Mouse (Mus musculus) ES-E14 (cell line): ENCODE results near the gene Espl1. TPM values are rescaled to one million over a fixed set of nuclear protein-coding genes. Genes with fewer than 3 reads are reported as not detected.

Source experiments
- DNase-seq: peaks from one replicate; pipeline ENCODE4 v3.0.0-alpha.2; 2013; ENCODE audit warnings: low read depth, low spot score
- H3K27ac ChIP-seq: 2 replicates; pipeline ENCODE4 v1.5.1; 2012; ENCODE audit warnings: low read depth, mild to moderate bottlenecking, low read length, moderate library complexity, mixed read lengths; ENCODE audit not compliant: poor library complexity, insufficient read depth, severe bottlenecking
- H3K36me3 ChIP-seq: 2 replicates; pipeline ENCODE4 v1.6.1; 2012; ENCODE audit warnings: mild to moderate bottlenecking, low read length, moderate library complexity, mixed read lengths; ENCODE audit not compliant: control insufficient read depth, poor library complexity, insufficient read depth, severe bottlenecking
- H3K4me1 ChIP-seq, 2 experiments: fragments of 150-350 bp in 1 of 2; sonication (generic) in 1 of 2; 2 replicates each; pipeline ENCODE4 v1.6.1; 2012; ENCODE audit warnings: low read length in 2 of 2, mild to moderate bottlenecking in 1 of 2, mixed read lengths in 1 of 2; ENCODE audit not compliant: control insufficient read depth in 2 of 2, insufficient read depth in 2 of 2, poor library complexity in 1 of 2
- H3K4me3 ChIP-seq, 2 experiments: fragments of 150-350 bp in 1 of 2; sonication (generic) in 1 of 2; 2 replicates each; pipeline ENCODE4 v1.5.1; 2012; ENCODE audit warnings: low read length in 2 of 2, low read depth in 1 of 2, mild to moderate bottlenecking in 1 of 2, mixed read lengths in 1 of 2; ENCODE audit not compliant: insufficient read depth in 1 of 2, poor library complexity in 1 of 2, severe bottlenecking in 1 of 2
- H3K9ac ChIP-seq: 2 replicates; pipeline ENCODE4 v1.6.1; 2012; ENCODE audit warnings: low read depth, mild to moderate bottlenecking, low read length, mixed read lengths; ENCODE audit not compliant: poor library complexity, insufficient read depth, severe bottlenecking
- H3K9me3 ChIP-seq: fragments of 150-350 bp; sonication (generic); 2 replicates; pipeline ENCODE4 v1.6.1; 2012; ENCODE audit warnings: low read depth, mild to moderate bottlenecking, low read length; ENCODE audit not compliant: control insufficient read depth, insufficient read depth
- CHD2 ChIP-seq: IDR thresholded peaks from 2 replicates; pipeline ENCODE4 v1.6.1; 2014; ENCODE audit warnings: mild to moderate bottlenecking, low read depth, low read length, inconsistent platforms
- HCFC1 ChIP-seq: IDR thresholded peaks from 2 replicates; pipeline ENCODE4 v1.6.1; 2012; ENCODE audit warnings: low read length, inconsistent platforms, borderline replicate concordance; ENCODE audit not compliant: insufficient read depth
- MAFK ChIP-seq: IDR thresholded peaks from 2 replicates; pipeline ENCODE4 v1.6.1; 2014; ENCODE audit warnings: mild to moderate bottlenecking, low read depth, low read length, inconsistent platforms; ENCODE audit not compliant: insufficient read depth
- ZC3H11A ChIP-seq: IDR thresholded peaks from 2 replicates; pipeline ENCODE4 v1.6.1; 2012; ENCODE audit warnings: low read depth, mild to moderate bottlenecking, inconsistent platforms, low read length, borderline replicate concordance
- ZNF384 ChIP-seq: IDR thresholded peaks from 2 replicates; pipeline ENCODE4 v1.6.1; 2012; ENCODE audit warnings: low read depth, low read length, inconsistent platforms
- in situ Hi-C, 2 experiments: fragments of 600-800 bp; cut with MboI; formaldehyde crosslinking; loops; one replicate each; pipeline ENCODE4 v1.15.1; 2025; ENCODE audit warnings: low sequenced_read_pairs in 2 of 2, inconsistent platforms in 1 of 2; ENCODE audit not compliant: unreplicated experiment in 2 of 2
- total RNA-seq: library from RNA; depleted of rRNA; stranded (reverse); fragments of 300-350 nt; gene quantifications from 2 replicates; pipeline ENCODE4 v1.2.3, GENCODE M21; 2012

Espl1 gene
- total RNA-seq, 1 experiment = 84.1 TPM

- no peak for DNase-seq
- H3K4me3 ChIP-seq = 0 out of 4 replicates have a peak overlapping the region, but pooled peaks of 1 of the 2 experiments have one; percentile 12
- peak overlapping the region; percentile 31; the same call in 1 of the 2 replicates for H3K9ac ChIP-seq
- TF ChIP-seq HCFC1 = no peak
- no peaks in the 10 kb centered on the region for H3K9me3 ChIP-seq
- no peaks in the 10 kb centered on the region for H3K36me3 ChIP-seq
- in situ Hi-C loops = no loop called here
- no peak overlapping the region for H3K27ac ChIP-seq
- H3K4me1 ChIP-seq = peaks cover 7 to 33% of the 10 kb centered on the region in 2 experiments
These were observed 33.5 kb upstream of the Espl1 start for GRCm38 (mm10) chr15:102262582-102262981.

- H3K27ac ChIP-seq = no peak overlapping the region
- in situ Hi-C loops = no loop called here
- H3K36me3 ChIP-seq = no peaks in the 10 kb centered on the region
- no peak overlapping the region for H3K9ac ChIP-seq
- H3K4me1 ChIP-seq = peaks cover 7 to 33% of the 10 kb centered on the region in 2 experiments
- H3K4me3 ChIP-seq = no peak overlapping the region
- no peaks in the 10 kb centered on the region for H3K9me3 ChIP-seq
- TF ChIP-seq ZC3H11A = no peak
- no peak for TF ChIP-seq ZNF384
- no peak for TF ChIP-seq MAFK
- TF ChIP-seq HCFC1 = no peak
- no peak for TF ChIP-seq CHD2
- no peak for DNase-seq
These were observed 33.0 kb upstream of the Espl1 start for GRCm38 (mm10) chr15:102263037-102263436.

- H3K36me3 ChIP-seq = no peaks in the 10 kb centered on the region
- peaks cover 5 to 21% of the 10 kb centered on the region in 2 experiments for H3K4me1 ChIP-seq
- no peak for TF ChIP-seq CHD2
- TF ChIP-seq ZNF384 = no peak
- TF ChIP-seq MAFK = no peak
- no peak for TF ChIP-seq ZC3H11A
- TF ChIP-seq HCFC1 = no peak
- no peaks in the 10 kb centered on the region for H3K9me3 ChIP-seq
- no peak for DNase-seq
- H3K27ac ChIP-seq = no peak overlapping the region
- H3K4me3 ChIP-seq = no peak overlapping the region
- in situ Hi-C loops = no loop called here
- H3K9ac ChIP-seq = 0 out of 2 replicates have a peak overlapping the region, but pooled peaks have one; percentile 40
These were observed 30.5 kb upstream of the Espl1 start for GRCm38 (mm10) chr15:102265548-102265947.

GRCm38 (mm10) chr15:102270274-102270960 is 25.6 kb upstream of the Espl1 start, which contains the start of gene Gm9918:
Gene Gm9918 (plus strand): TSS chr15:102270563.
- in situ Hi-C loops = no loop called here
- peak within 1 kb of the TSS; percentile 54 to 66 for H3K4me3 ChIP-seq
- H3K9ac ChIP-seq = peak within 1 kb of the TSS; percentile 46
- no peak for DNase-seq
- no peaks in the 10 kb centered on the region for H3K9me3 ChIP-seq
- H3K4me1 ChIP-seq = peaks cover 0 to 8% of the 10 kb centered on the region in 2 experiments; a peak in 1 of 4 replicates
- TF ChIP-seq HCFC1 (no peak), ZC3H11A (no peak), MAFK (no peak), CHD2 (no peak), ZNF384 (no peak)
- H3K36me3 ChIP-seq = no peaks in the 10 kb centered on the region
- peak within 1 kb of the TSS; percentile 70; the same call in 1 of the 2 replicates for H3K27ac ChIP-seq

- in situ Hi-C loops = no loop called here
- Histone ChIP-seq H3K36me3 (no peaks in the 10 kb centered on the region), H3K4me3 (peak overlapping the region; percentile 54 to 66), H3K9ac (peak overlapping the region; percentile 46), H3K27ac (peak overlapping the region; percentile 70), H3K9me3 (no peaks in the 10 kb centered on the region), H3K4me1 (peaks cover 0 to 4% of the 10 kb centered on the region in 2 experiments; a peak in 1 of 4 replicates)
- no peak for DNase-seq
- TF ChIP-seq HCFC1 (no peak), MAFK (no peak), ZC3H11A (no peak), ZNF384 (no peak), CHD2 (no peak)
These were observed 24.6 kb upstream of the Espl1 start for GRCm38 (mm10) chr15:102271441-102271840.
